Mouse (Mus musculus) limb, embryonic 14.5 days (tissue): ENCODE data around the gene Tmf1. TPM values are rescaled to one million over a fixed set of nuclear protein-coding genes. Genes with fewer than 3 reads are reported as not detected.

Experiments
- ATAC-seq: fragments of 200-750 bp; cut with Nextera tagmentation; 2 replicates; pipeline ENCODE4 v1.8.0; 2017; ENCODE audit warnings: low read depth, moderate number of reproducible peaks, moderate TSS enrichment; ENCODE audit not compliant: low FRiP score
- DNase-seq: peaks from one replicate; pipeline ENCODE4 v3.0.0-alpha.2; 2015; ENCODE audit warnings: low spot score
- H3K27ac ChIP-seq: fragments of 300-500 bp; sonication (generic); replicated peaks from 2 replicates; pipeline ENCODE4 v1.5.1; 2014; ENCODE audit warnings: low read depth, mild to moderate bottlenecking, low read length, moderate library complexity, mixed read lengths
- H3K27me3 ChIP-seq: fragments of 300-500 bp; sonication (generic); 2 replicates; pipeline ENCODE4 v1.6.1; 2014; ENCODE audit warnings: low read length, mixed read lengths; ENCODE audit not compliant: control insufficient read depth, insufficient read depth
- H3K36me3 ChIP-seq: fragments of 300-500 bp; sonication (generic); 2 replicates; pipeline ENCODE4 v1.6.1; 2014; ENCODE audit warnings: mild to moderate bottlenecking, low read length, moderate library complexity, mixed read lengths; ENCODE audit not compliant: control insufficient read depth, insufficient read depth
- H3K4me1 ChIP-seq: fragments of 300-500 bp; sonication (generic); 2 replicates; pipeline ENCODE4 v1.6.1; 2014; ENCODE audit warnings: antibody characterized with exemption, low read length, mixed read lengths; ENCODE audit not compliant: control insufficient read depth, insufficient read depth
- H3K4me2 ChIP-seq: fragments of 300-500 bp; sonication (generic); replicated peaks from 2 replicates; pipeline ENCODE4 v1.6.1; 2014; ENCODE audit warnings: low read depth, mild to moderate bottlenecking, low read length, moderate library complexity; ENCODE audit not compliant: severe bottlenecking
- H3K4me3 ChIP-seq: fragments of 300-500 bp; sonication (generic); replicated peaks from 2 replicates; pipeline ENCODE4 v1.5.1; 2014; ENCODE audit warnings: low read length
- H3K9ac ChIP-seq: fragments of 300-500 bp; sonication (generic); 2 replicates; pipeline ENCODE4 v1.6.1; 2014; ENCODE audit warnings: mild to moderate bottlenecking, low read depth, low read length, moderate library complexity; ENCODE audit not compliant: severe bottlenecking
- H3K9me3 ChIP-seq: fragments of 300-500 bp; sonication (generic); 2 replicates; pipeline ENCODE4 v1.6.1; 2016; ENCODE audit warnings: low read length; ENCODE audit not compliant: control insufficient read depth
- POLR2A ChIP-seq: fragments of 200-500 bp; IDR thresholded peaks from 2 replicates; pipeline ENCODE4 v1.8.0; 2012; ENCODE audit warnings: inconsistent platforms, mild to moderate bottlenecking, moderate library complexity, borderline replicate concordance; ENCODE audit not compliant: insufficient read depth, insufficient read length; ENCODE audit errors: extremely low read depth
- WGBS: fragments of 180-500 bp; shearing (Covaris S2); extraction: QIAGEN DNeasy Blood & Tissue Kit; methylation state at CpG from one replicate; pipeline ENCODE4 v1.1.7; 2014; 5-methylcytosine and 5-hydroxymethylcytosine counted together
- polyA plus RNA-seq, 2 experiments: library from polyadenylated mRNA; depleted of rRNA in 1 of 2; stranded (reverse) in 1 of 2; unstranded in 1 of 2; fragments of >200 nt; fragmentation: Nextera tagmentation in 1 of 2; extraction: Ambion mirVana in 1 of 2; gene quantifications; 2 replicates each; pipeline versions ENCODE4 v1.2.1 to v1.2.3; 2012 to 2014

The Tmf1 gene
- polyA plus RNA-seq (2012; rRNA removed) (3.8 and 6.2 TPM in 2 replicates), polyA plus RNA-seq (2014; fragmentation: Nextera tagmentation; extraction: Ambion mirVana) (34.8 and 35.3 TPM in 2 replicates)

- DNase-seq, result peak; percentile 95
- H3K9me3 ChIP-seq, result no peaks in the 10 kb centered on the region
- H3K4me2 ChIP-seq, result peak within 1 kb of the TSS; percentile 83
- peaks cover 19% of the 10 kb centered on the region for H3K36me3 ChIP-seq
- peak within 1 kb of the TSS; percentile 95 for H3K4me3 ChIP-seq
- no peaks in the 10 kb centered on the region for H3K27me3 ChIP-seq
- H3K4me1 ChIP-seq, result peaks cover 18% of the 10 kb centered on the region
- TF ChIP-seq POLR2A, result peak; percentile 63; the same call in 1 of the 2 replicates
- peak within 1 kb of the TSS; percentile 96 for H3K9ac ChIP-seq
- peak within 1 kb of the TSS; percentile 92 for H3K27ac ChIP-seq
- peak; percentile 97 for ATAC-seq
- WGBS, result under 1% methylated on average over 57 of the region's 80 CpGs
These were observed at the start of gene Tmf1 for GRCm38 (mm10) chr6:97178491-97179366. Tmf1 (minus strand) TSS chr6:97179122.

GRCm38 (mm10) chr6:97227067-97227847 lies 48.3 kb upstream of the Tmf1 start:
- no peak for DNase-seq
- H3K27me3 ChIP-seq, result peaks cover 28% of the 10 kb centered on the region
- no peak overlapping the region for H3K27ac ChIP-seq

GRCm38 (mm10) chr6:97226083-97226491 lies 47.2 kb upstream of the Tmf1 start:
- Histone ChIP-seq H3K4me2 (no peak overlapping the region), H3K4me3 (no peak overlapping the region), H3K36me3 (peaks cover 10% of the 10 kb centered on the region; the same call in 1 of the 2 replicates), H3K27ac (no peak overlapping the region), H3K9me3 (no peaks in the 10 kb centered on the region), H3K9ac (no peak overlapping the region), H3K4me1 (peaks cover 7% of the 10 kb centered on the region; the same call in 1 of the 2 replicates), H3K27me3 (peaks cover 19% of the 10 kb centered on the region; the same call in 1 of the 2 replicates)
- 35% methylated on average over 1 of the region's 1 CpGs for WGBS
- DNase-seq (no peak), ATAC-seq (no peak)
- TF ChIP-seq POLR2A, result no peak

More at GRCm38 (mm10) chr6:97227067-97227847, 48.3 kb upstream of the Tmf1 start:
- Histone ChIP-seq H3K9ac (no peak overlapping the region), H3K36me3 (peaks cover 17% of the 10 kb centered on the region; the same call in 1 of the 2 replicates), H3K4me2 (no peak overlapping the region), H3K4me3 (no peak overlapping the region), H3K9me3 (no peaks in the 10 kb centered on the region), H3K4me1 (0 out of 2 replicates have a peak, but pooled peaks cover under 1% of the 10 kb centered on the region)
- WGBS, result 94% methylated on average over 9 of the region's 9 CpGs
- TF ChIP-seq POLR2A, result no peak
- no peak for ATAC-seq

DNA sequence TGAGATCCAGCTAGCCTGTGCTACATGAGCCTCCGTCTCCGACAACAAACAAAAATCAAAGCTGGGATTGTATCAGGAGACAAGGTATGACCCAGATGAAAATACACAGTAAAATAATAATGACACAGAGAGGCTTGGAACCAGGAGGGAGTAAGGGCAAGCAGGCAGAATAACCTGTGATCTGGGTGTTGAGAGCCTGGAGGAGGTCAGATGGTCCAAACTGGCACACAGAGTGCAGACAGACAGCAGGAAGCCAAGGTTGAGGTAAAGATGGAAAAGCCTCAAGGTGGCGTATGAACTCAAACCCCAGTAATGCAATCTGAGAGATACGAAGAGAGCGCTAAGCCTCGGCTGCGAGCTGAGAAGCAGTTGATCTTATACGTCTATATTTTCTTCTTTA lies 45.6 kb upstream of the Tmf1 start:
- Histone ChIP-seq H3K4me1 (peaks cover 7% of the 10 kb centered on the region; the same call in 1 of the 2 replicates), H3K9me3 (no peaks in the 10 kb centered on the region), H3K27ac (no peak overlapping the region), H3K4me2 (no peak overlapping the region), H3K4me3 (no peak overlapping the region), H3K9ac (no peak overlapping the region), H3K27me3 (0 out of 2 replicates have a peak, but pooled peaks cover 4% of the 10 kb centered on the region), H3K36me3 (peaks cover 3% of the 10 kb centered on the region; the same call in 1 of the 2 replicates)
- DNase-seq, result no peak
- no peak for ATAC-seq
- WGBS, result 96% methylated on average over 8 of the region's 8 CpGs
- TF ChIP-seq POLR2A, result no peak

- H3K4me3 ChIP-seq, result no peak overlapping the region
- ATAC-seq (no peak), DNase-seq (no peak)
- peaks cover 7% of the 10 kb centered on the region; the same call in 1 of the 2 replicates for H3K4me1 ChIP-seq
- H3K36me3 ChIP-seq, result no peaks in the 10 kb centered on the region
- no peaks in the 10 kb centered on the region for H3K9me3 ChIP-seq
- no peak overlapping the region for H3K27ac ChIP-seq
- H3K27me3 ChIP-seq, result no peaks in the 10 kb centered on the region
- no peak overlapping the region for H3K4me2 ChIP-seq
- no peak for TF ChIP-seq POLR2A
- H3K9ac ChIP-seq, result no peak overlapping the region
- 59% methylated on average over 4 of the region's 4 CpGs for WGBS
These were observed 44.6 kb upstream of the Tmf1 start for GRCm38 (mm10) chr6:97223566-97223965.
